Mouse (Mus musculus): ENCODE measurements around the gene Lyve1. TPM values are rescaled to one million over a fixed set of nuclear protein-coding genes. Genes with fewer than 3 reads are reported as not detected.
"Not testable (repeated sequence)": the region's sequence is repeated elsewhere in the genome, so short reads cannot be mapped to it uniquely, and the experiment has no call there.

Lyve1 gene
- 26.9 and 29.9 TPM in 2 replicates for polyA plus RNA-seq (2015; fragmentation: Nextera tagmentation; extraction: Ambion mirVana)

- Histone ChIP-seq H3K9me3 (ENCODE audit: control insufficient read depth) (no peaks in the 10 kb centered on the region), H3K9ac (ENCODE audit: low read depth, low read length) (no peak within 1 kb of the TSS), H3K36me3 (ENCODE audit: control insufficient read depth, insufficient read depth) (no peaks in the 10 kb centered on the region), H3K4me1 (replicated peaks; ENCODE audit: control insufficient read depth, insufficient read depth, low read length) (peaks cover 22% of the 10 kb centered on the region), H3K4me2 (replicated peaks; ENCODE audit: low read depth) (no peak within 1 kb of the TSS), H3K27me3 (replicated peaks; ENCODE audit: control insufficient read depth, insufficient read depth, low read length) (no peaks in the 10 kb centered on the region), H3K27ac (ENCODE audit: low read depth, low read length) (no peak within 1 kb of the TSS; the same call in 1 of the 2 replicates), H3K4me3 (ENCODE audit: low read depth, low read length) (no peak within 1 kb of the TSS)
- 66% methylated on average over 12 of the region's 12 CpGs for WGBS
- no peak for ATAC-seq
- TF ChIP-seq CTCF (IDR thresholded peaks at IDR 0.05; ENCODE audit: low read depth) = no peak
These were observed at the start of gene Lyve1 for GRCm38 (mm10) chr7:110862751-110863289. Lyve1 (minus strand) TSS chr7:110863239.

- no peak overlapping the region for H3K9ac ChIP-seq (ENCODE audit: low read depth, low read length)
- H3K27ac ChIP-seq (ENCODE audit: low read depth, low read length) = no peak overlapping the region
- H3K4me3 ChIP-seq (ENCODE audit: low read depth, low read length) = no peak overlapping the region
- no peak overlapping the region for H3K4me2 ChIP-seq (replicated peaks; ENCODE audit: low read depth)
- ATAC-seq = no peak
- H3K36me3 ChIP-seq (ENCODE audit: control insufficient read depth, insufficient read depth) = peaks cover 4% of the 10 kb centered on the region; the same call in 1 of the 2 replicates
- 77% methylated on average over 8 of the region's 8 CpGs for WGBS
- H3K27me3 ChIP-seq (replicated peaks; ENCODE audit: control insufficient read depth, insufficient read depth, low read length) = no peaks in the 10 kb centered on the region
- no peak for TF ChIP-seq CTCF (IDR thresholded peaks at IDR 0.05; ENCODE audit: low read depth)
- H3K4me1 ChIP-seq (replicated peaks; ENCODE audit: control insufficient read depth, insufficient read depth, low read length) = no peaks in the 10 kb centered on the region
- H3K9me3 ChIP-seq (ENCODE audit: control insufficient read depth) = no peaks in the 10 kb centered on the region
These were observed 45.4 kb upstream of the Lyve1 start for GRCm38 (mm10) chr7:110908209-110909144.

- ATAC-seq = no peak
- Histone ChIP-seq H3K9me3 (ENCODE audit: control insufficient read depth) (no peaks in the 10 kb centered on the region), H3K36me3 (ENCODE audit: control insufficient read depth, insufficient read depth) (no peaks in the 10 kb centered on the region), H3K4me1 (replicated peaks; ENCODE audit: control insufficient read depth, insufficient read depth, low read length) (no peaks in the 10 kb centered on the region), H3K4me2 (replicated peaks; ENCODE audit: low read depth) (no peak overlapping the region), H3K27ac (ENCODE audit: low read depth, low read length) (no peak overlapping the region), H3K4me3 (ENCODE audit: low read depth, low read length) (no peak overlapping the region), H3K9ac (ENCODE audit: low read depth, low read length) (no peak overlapping the region), H3K27me3 (replicated peaks; ENCODE audit: control insufficient read depth, insufficient read depth, low read length) (no peaks in the 10 kb centered on the region)
- WGBS = 89% methylated on average over 2 of the region's 2 CpGs
- TF ChIP-seq CTCF (IDR thresholded peaks at IDR 0.05; ENCODE audit: low read depth) = no peak
These were observed 43.5 kb upstream of the Lyve1 start for GRCm38 (mm10) chr7:110906566-110906965.

GRCm38 (mm10) chr7:110903226-110903625 is 40.2 kb upstream of the Lyve1 start:
- H3K9ac ChIP-seq (ENCODE audit: low read depth, low read length) = no peak overlapping the region
- H3K4me2 ChIP-seq (replicated peaks; ENCODE audit: low read depth) = no peak overlapping the region
- H3K27me3 ChIP-seq (replicated peaks; ENCODE audit: control insufficient read depth, insufficient read depth, low read length) = no peaks in the 10 kb centered on the region
- no peaks in the 10 kb centered on the region for H3K4me1 ChIP-seq (replicated peaks; ENCODE audit: control insufficient read depth, insufficient read depth, low read length)
- no peaks in the 10 kb centered on the region for H3K9me3 ChIP-seq (ENCODE audit: control insufficient read depth)
- ATAC-seq = 0 out of 2 replicates have a peak, but pooled peaks have one; percentile 12
- H3K36me3 ChIP-seq (ENCODE audit: control insufficient read depth, insufficient read depth) = peaks cover 4% of the 10 kb centered on the region; the same call in 1 of the 2 replicates
- H3K4me3 ChIP-seq (ENCODE audit: low read depth, low read length) = no peak overlapping the region
- WGBS = 62% methylated on average over 7 of the region's 7 CpGs
- no peak for TF ChIP-seq CTCF (IDR thresholded peaks at IDR 0.05; ENCODE audit: low read depth)
- no peak overlapping the region for H3K27ac ChIP-seq (ENCODE audit: low read depth, low read length)

GRCm38 (mm10) chr7:110897202-110897601 is 34.2 kb upstream of the Lyve1 start:
- Histone ChIP-seq H3K36me3 (ENCODE audit: control insufficient read depth, insufficient read depth) (peaks cover 4% of the 10 kb centered on the region; the same call in 1 of the 2 replicates), H3K27me3 (replicated peaks; ENCODE audit: control insufficient read depth, insufficient read depth, low read length) (no peaks in the 10 kb centered on the region), H3K9me3 (ENCODE audit: control insufficient read depth) (no peaks in the 10 kb centered on the region), H3K4me1 (replicated peaks; ENCODE audit: control insufficient read depth, insufficient read depth, low read length) (peaks cover 11% of the 10 kb centered on the region; the same call in 1 of the 2 replicates), H3K4me3 (ENCODE audit: low read depth, low read length) (no peak overlapping the region), H3K4me2 (replicated peaks; ENCODE audit: low read depth) (no peak overlapping the region), H3K9ac (ENCODE audit: low read depth, low read length) (no peak overlapping the region), H3K27ac (ENCODE audit: low read depth, low read length) (no peak overlapping the region)
- ATAC-seq = no peak
- WGBS = 90% methylated on average over 8 of the region's 8 CpGs
- TF ChIP-seq CTCF (IDR thresholded peaks at IDR 0.05; ENCODE audit: low read depth) = no peak

GRCm38 (mm10) chr7:110896453-110896852 is 33.4 kb upstream of the Lyve1 start:
- no peak for ATAC-seq
- Histone ChIP-seq H3K36me3 (ENCODE audit: control insufficient read depth, insufficient read depth) (peaks cover 4% of the 10 kb centered on the region; the same call in 1 of the 2 replicates), H3K4me1 (replicated peaks; ENCODE audit: control insufficient read depth, insufficient read depth, low read length) (peaks cover 12% of the 10 kb centered on the region; the same call in 1 of the 2 replicates), H3K9me3 (ENCODE audit: control insufficient read depth) (no peaks in the 10 kb centered on the region), H3K9ac (ENCODE audit: low read depth, low read length) (no peak overlapping the region), H3K4me3 (ENCODE audit: low read depth, low read length) (no peak overlapping the region), H3K27me3 (replicated peaks; ENCODE audit: control insufficient read depth, insufficient read depth, low read length) (no peaks in the 10 kb centered on the region), H3K27ac (ENCODE audit: low read depth, low read length) (no peak overlapping the region), H3K4me2 (replicated peaks; ENCODE audit: low read depth) (no peak overlapping the region)
- WGBS = 95% methylated on average over 7 of the region's 7 CpGs
- no peak for TF ChIP-seq CTCF (IDR thresholded peaks at IDR 0.05; ENCODE audit: low read depth)

GRCm38 (mm10) chr7:110895772-110896171 is 32.7 kb upstream of the Lyve1 start:
- H3K9ac ChIP-seq (ENCODE audit: low read depth, low read length); H3K36me3 ChIP-seq (ENCODE audit: control insufficient read depth, insufficient read depth); ATAC-seq; H3K4me2 ChIP-seq (replicated peaks; ENCODE audit: low read depth); H3K27me3 ChIP-seq (replicated peaks; ENCODE audit: control insufficient read depth, insufficient read depth, low read length); H3K9me3 ChIP-seq (ENCODE audit: control insufficient read depth); H3K4me3 ChIP-seq (ENCODE audit: low read depth, low read length); H3K27ac ChIP-seq (ENCODE audit: low read depth, low read length): not testable (repeated sequence)
- 86% methylated on average over 10 of the region's 10 CpGs for WGBS
- peaks cover 12% of the 10 kb centered on the region; the same call in 1 of the 2 replicates for H3K4me1 ChIP-seq (replicated peaks; ENCODE audit: control insufficient read depth, insufficient read depth, low read length)

All from intestine, postnatal 0 days (tissue).